Mouse (Mus musculus) stomach, embryonic 14.5 days (tissue): ENCODE results near the gene Prkaa2. TPM values are rescaled to one million over a fixed set of nuclear protein-coding genes. Genes with fewer than 3 reads are reported as not detected.

ENCODE experiments used
- ATAC-seq: fragments of 200-750 bp; cut with Nextera tagmentation; 2 replicates; pipeline ENCODE4 v1.8.0; 2017; ENCODE audit warnings: low read depth, moderate TSS enrichment; ENCODE audit not compliant: insufficient number of reproducible peaks, insufficient read depth, low FRiP score
- H3K27ac ChIP-seq: fragments of 300-500 bp; sonication (generic); 2 replicates; pipeline ENCODE4 v1.5.1; 2014; ENCODE audit warnings: mild to moderate bottlenecking, low read length, moderate library complexity, mixed read lengths
- H3K27me3 ChIP-seq: fragments of 300-500 bp; sonication (generic); 2 replicates; pipeline ENCODE4 v1.6.1; 2014; ENCODE audit warnings: low read length, control low read depth, mixed read lengths; ENCODE audit not compliant: control insufficient read depth, insufficient read depth
- H3K36me3 ChIP-seq: fragments of 300-500 bp; sonication (generic); 2 replicates; pipeline ENCODE4 v1.6.1; 2014; ENCODE audit warnings: mild to moderate bottlenecking, control low read depth, low read length, moderate library complexity, mixed read lengths; ENCODE audit not compliant: control insufficient read depth, insufficient read depth
- H3K4me1 ChIP-seq: fragments of 300-500 bp; sonication (generic); 2 replicates; pipeline ENCODE4 v1.6.1; 2014; ENCODE audit warnings: low read length, control low read depth, mixed read lengths; ENCODE audit not compliant: control insufficient read depth, insufficient read depth
- H3K4me2 ChIP-seq: fragments of 300-500 bp; sonication (generic); replicated peaks from 2 replicates; pipeline ENCODE4 v1.6.1; 2014; ENCODE audit warnings: low read depth, low read length, control low read depth
- H3K4me3 ChIP-seq: fragments of 300-500 bp; sonication (generic); 2 replicates; pipeline ENCODE4 v1.5.1; 2014; ENCODE audit warnings: low read depth, low read length, control low read depth
- H3K9ac ChIP-seq: fragments of 300-500 bp; sonication (generic); replicated peaks from 2 replicates; pipeline ENCODE4 v1.6.1; 2014; ENCODE audit warnings: low read depth, mild to moderate bottlenecking, control low read depth, low read length, moderate library complexity, mixed read lengths
- H3K9me3 ChIP-seq: fragments of 300-500 bp; sonication (generic); 2 replicates; pipeline ENCODE4 v1.6.1; 2016; ENCODE audit warnings: low read depth, low read length, control low read depth; ENCODE audit not compliant: control insufficient read depth
- WGBS: fragments of 180-500 bp; shearing (Covaris S2); extraction: QIAGEN DNeasy Blood & Tissue Kit; methylation state at CpG from one replicate; pipeline ENCODE4 v1.1.7; 2014; 5-methylcytosine and 5-hydroxymethylcytosine counted together
- polyA plus RNA-seq: library from polyadenylated mRNA; unstranded; fragments of >200 nt; fragmentation: Nextera tagmentation; extraction: Ambion mirVana; gene quantifications from 2 replicates; pipeline ENCODE4 v1.2.1, GENCODE M21; 2014

Prkaa2 gene
- polyA plus RNA-seq, 1 experiment from 2014 or later, result 1.8 TPM

DNA sequence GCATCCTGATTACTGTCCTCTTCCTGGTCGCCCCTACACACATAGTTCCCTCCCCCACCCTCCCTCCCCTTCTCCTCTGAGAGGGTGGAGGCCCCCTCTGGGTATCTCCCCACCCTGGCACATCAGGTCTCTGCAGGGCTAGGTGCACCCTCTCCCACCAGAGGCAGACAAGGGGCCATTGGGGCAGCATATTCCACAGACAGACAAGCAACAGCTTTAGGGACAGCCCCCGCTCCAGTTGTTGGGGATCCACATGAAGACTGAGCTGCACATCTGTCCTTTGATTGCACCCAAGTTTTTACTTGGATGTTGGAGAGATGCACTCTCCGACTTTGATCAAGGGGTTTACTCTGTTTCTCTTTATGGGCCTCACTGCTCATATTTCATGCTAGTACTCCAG lies 3.8 kb upstream of the Prkaa2 start:
- Histone ChIP-seq H3K27ac (no peak overlapping the region), H3K36me3 (no peaks in the 10 kb centered on the region), H3K9me3 (no peaks in the 10 kb centered on the region), H3K9ac (no peak overlapping the region), H3K4me3 (no peak overlapping the region), H3K4me1 (peaks cover 5% of the 10 kb centered on the region; the same call in 1 of the 2 replicates), H3K4me2 (no peak overlapping the region), H3K27me3 (peaks cover 3% of the 10 kb centered on the region; the same call in 1 of the 2 replicates)
- no peak for ATAC-seq
- 81% methylated on average over 3 of the region's 3 CpGs for WGBS

DNA sequence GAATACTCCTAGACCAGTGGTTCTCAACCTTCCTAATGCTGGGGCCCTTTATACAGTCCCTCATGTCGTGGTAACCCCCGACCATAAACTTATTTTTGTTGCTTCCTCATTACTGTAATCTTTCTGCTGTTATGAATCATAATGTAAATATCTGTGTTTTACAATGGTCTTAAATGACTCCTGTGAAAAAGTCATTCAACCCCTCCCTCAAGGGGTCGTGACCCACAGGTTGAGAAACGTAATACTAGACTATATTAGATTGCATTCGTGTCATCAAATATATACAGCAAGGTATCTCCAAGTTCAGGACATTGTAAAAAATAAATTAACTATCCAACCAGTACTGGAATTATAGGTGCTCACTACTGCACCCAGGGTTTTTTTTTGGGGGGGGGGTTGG lies 3.4 kb upstream of the Prkaa2 start:
- ATAC-seq, result no peak
- Histone ChIP-seq H3K9me3 (no peaks in the 10 kb centered on the region), H3K4me1 (peaks cover 5% of the 10 kb centered on the region; the same call in 1 of the 2 replicates), H3K4me3 (no peak overlapping the region), H3K36me3 (no peaks in the 10 kb centered on the region), H3K9ac (no peak overlapping the region), H3K4me2 (no peak overlapping the region), H3K27me3 (peaks cover 3% of the 10 kb centered on the region; the same call in 1 of the 2 replicates), H3K27ac (no peak overlapping the region)
- WGBS, result 71% methylated on average over 5 of the region's 5 CpGs

DNA sequence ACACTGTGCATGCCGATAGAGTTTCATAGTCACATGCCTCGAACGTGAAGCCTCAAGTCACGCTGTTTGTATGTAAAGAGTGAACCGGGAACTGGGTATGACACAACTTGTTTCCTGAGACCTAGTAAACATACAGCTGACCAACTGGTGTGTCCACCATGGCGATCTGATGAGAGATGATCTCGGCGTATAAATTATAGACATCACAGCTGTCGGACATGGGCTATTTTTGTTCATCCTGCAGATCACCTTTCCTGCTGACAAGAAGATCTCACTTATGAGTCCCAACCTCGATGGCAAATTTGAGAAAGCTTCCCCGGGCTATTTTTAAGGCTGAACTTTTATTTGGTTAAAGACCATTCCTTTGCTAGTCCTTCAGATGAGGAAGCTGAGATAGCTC lies 2.1 kb upstream of the Prkaa2 start:
- Histone ChIP-seq H3K9ac (no peak overlapping the region), H3K9me3 (no peaks in the 10 kb centered on the region), H3K4me1 (peaks cover 5% of the 10 kb centered on the region; the same call in 1 of the 2 replicates), H3K36me3 (no peaks in the 10 kb centered on the region), H3K27ac (no peak overlapping the region), H3K27me3 (peaks cover 6% of the 10 kb centered on the region; the same call in 1 of the 2 replicates), H3K4me2 (no peak overlapping the region), H3K4me3 (no peak overlapping the region)
- no peak for ATAC-seq
- WGBS, result 82% methylated on average over 11 of the region's 11 CpGs

DNA sequence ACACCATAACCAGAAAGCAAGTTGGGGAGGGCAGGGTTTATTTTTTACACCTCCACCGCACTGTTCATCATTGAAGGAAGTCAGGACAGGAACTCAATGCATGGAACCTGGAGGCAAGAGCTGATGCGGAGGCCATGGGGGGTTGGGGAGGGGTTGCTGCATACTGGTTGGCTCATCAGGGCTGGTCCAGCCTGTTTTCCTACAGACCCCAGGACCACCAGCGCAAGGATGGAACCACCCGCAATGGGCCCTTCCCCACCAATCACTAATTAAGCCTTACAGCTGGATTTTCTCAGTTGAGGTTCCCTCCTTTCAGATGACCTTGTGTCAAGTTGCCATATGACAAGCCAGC lies 970 bp upstream of the Prkaa2 start:
- H3K4me1 ChIP-seq, result peaks cover 5% of the 10 kb centered on the region; the same call in 1 of the 2 replicates
- no peaks in the 10 kb centered on the region for H3K9me3 ChIP-seq
- peaks cover 6% of the 10 kb centered on the region; the same call in 1 of the 2 replicates for H3K27me3 ChIP-seq
- peak overlapping the region; percentile 98; the same call in 1 of the 2 replicates for H3K4me2 ChIP-seq
- no peaks in the 10 kb centered on the region for H3K36me3 ChIP-seq
- ATAC-seq, result no peak
- peak overlapping the region; percentile 48; the same call in 1 of the 2 replicates for H3K9ac ChIP-seq
- no peak overlapping the region for H3K27ac ChIP-seq
- WGBS, result 64% methylated on average over 4 of the region's 4 CpGs
- peak overlapping the region; percentile 63; the same call in 1 of the 2 replicates for H3K4me3 ChIP-seq

DNA sequence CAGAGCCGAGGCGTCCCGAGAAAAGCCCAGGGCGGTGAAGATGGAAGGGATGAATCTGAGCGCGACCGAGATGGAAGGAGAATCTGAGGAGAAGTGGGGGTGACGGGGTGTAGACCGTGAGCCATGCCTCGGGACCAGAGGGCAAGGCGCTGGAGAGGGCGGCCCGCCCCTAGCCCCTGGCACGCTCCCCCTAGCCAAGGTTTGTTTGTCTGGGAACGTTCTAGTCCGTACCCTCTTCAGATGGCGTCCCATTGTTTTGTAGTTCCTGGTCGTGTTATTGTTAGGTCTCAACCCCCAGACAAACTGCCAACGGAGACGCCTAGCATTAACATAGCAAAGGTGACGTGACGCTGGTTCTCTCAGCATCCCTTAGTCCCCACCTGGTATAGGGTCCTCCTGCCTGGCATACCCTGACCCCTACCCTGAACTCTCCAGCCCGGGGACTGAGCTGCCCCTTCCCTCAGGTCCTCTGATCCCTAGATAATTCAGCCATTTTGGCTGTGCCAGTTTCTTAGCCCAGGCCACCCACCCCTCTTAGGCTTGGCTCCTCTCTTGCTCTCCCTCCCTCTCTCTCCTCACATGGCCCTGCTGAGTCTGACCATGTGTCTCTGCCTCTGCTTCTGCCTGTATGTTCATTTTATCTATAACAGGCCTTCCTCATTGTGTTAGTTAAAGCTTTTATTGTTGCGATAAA lies 447 bp upstream of the Prkaa2 start:
- Histone ChIP-seq H3K9ac (peak overlapping the region; percentile 48), H3K9me3 (no peaks in the 10 kb centered on the region), H3K36me3 (no peaks in the 10 kb centered on the region), H3K27ac (no peak overlapping the region), H3K4me3 (peak overlapping the region; percentile 63), H3K27me3 (peaks cover 6% of the 10 kb centered on the region; the same call in 1 of the 2 replicates), H3K4me1 (peaks cover 5% of the 10 kb centered on the region; the same call in 1 of the 2 replicates), H3K4me2 (peak overlapping the region; percentile 98)
- 3% methylated on average over 24 of the region's 24 CpGs for WGBS
- ATAC-seq, result peak; percentile 53; the same call in 1 of the 2 replicates

DNA sequence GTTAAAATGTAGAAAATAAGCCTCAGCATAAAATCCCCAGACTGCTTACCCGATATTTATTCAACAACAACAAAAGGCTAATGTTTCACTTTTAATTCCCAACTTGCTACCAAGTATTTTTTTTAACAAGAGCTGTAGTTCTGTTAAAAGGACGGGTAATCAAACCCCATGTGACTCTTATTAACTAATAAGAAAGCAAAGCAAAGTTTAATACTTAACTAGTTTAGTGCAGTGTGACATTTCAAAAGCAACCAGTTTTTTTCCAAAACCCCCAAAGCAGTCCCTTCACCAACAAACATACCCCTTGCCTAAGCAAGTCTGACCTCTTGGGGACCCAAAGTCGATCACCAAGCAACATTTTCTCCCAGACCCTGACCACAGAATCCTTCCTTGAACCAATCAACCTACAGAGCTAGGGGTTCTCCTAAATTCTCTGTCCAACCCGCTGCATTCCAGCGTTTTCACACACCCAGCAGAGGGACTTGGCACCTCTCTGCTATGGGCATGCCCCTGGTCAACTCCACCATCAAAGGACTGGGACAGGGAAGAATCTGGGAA lies 970 bp downstream of the Prkaa2 start:
- H3K4me2 ChIP-seq, result peak overlapping the region; percentile 98
- 28% methylated on average over 5 of the region's 5 CpGs for WGBS
- peaks cover 5% of the 10 kb centered on the region; the same call in 1 of the 2 replicates for H3K4me1 ChIP-seq
- ATAC-seq, result no peak
- H3K27me3 ChIP-seq, result peaks cover 6% of the 10 kb centered on the region; the same call in 1 of the 2 replicates
- no peaks in the 10 kb centered on the region for H3K9me3 ChIP-seq
- H3K4me3 ChIP-seq, result peak overlapping the region; percentile 63
- no peak overlapping the region for H3K9ac ChIP-seq
- H3K27ac ChIP-seq, result no peak overlapping the region
- no peaks in the 10 kb centered on the region for H3K36me3 ChIP-seq

DNA sequence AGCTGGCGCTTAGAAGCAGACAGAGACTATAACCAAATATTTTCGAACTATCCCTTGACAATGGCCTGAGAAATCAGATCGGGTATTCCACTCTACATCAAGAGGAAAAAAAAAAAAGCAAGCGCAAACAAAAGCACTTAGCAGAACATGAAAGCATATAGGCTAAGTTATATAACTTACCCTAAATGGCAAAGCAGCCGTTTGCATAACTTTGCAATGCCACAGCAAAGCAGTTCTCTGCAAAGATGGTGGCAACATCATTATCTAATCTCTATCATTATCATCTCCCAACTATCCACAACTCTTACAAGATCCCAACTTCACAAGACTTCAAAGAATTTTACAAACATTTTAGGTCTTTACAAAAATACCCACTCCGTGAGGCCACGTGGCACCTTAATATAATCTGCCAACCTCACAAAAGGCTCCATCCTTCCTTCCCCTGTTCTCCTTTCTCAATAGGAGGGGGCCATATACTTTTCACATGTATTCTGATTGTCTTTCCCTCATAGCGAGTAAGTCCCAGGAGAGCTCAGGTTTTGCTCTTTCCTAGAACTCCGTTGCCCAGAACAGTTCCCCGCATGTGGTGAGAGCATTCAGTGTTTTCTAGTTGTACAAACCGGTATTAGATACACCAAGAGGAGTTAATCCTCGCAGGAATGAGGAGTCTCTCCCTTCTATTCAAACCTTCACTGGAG lies 1.6 kb downstream of the Prkaa2 start:
- Histone ChIP-seq H3K4me3 (no peak overlapping the region), H3K9ac (no peak overlapping the region), H3K36me3 (no peaks in the 10 kb centered on the region), H3K27me3 (peaks cover 6% of the 10 kb centered on the region; the same call in 1 of the 2 replicates), H3K4me1 (peaks cover 5% of the 10 kb centered on the region; the same call in 1 of the 2 replicates), H3K27ac (no peak overlapping the region), H3K9me3 (no peaks in the 10 kb centered on the region), H3K4me2 (no peak overlapping the region)
- WGBS, result 62% methylated on average over 12 of the region's 12 CpGs
- no peak for ATAC-seq

DNA sequence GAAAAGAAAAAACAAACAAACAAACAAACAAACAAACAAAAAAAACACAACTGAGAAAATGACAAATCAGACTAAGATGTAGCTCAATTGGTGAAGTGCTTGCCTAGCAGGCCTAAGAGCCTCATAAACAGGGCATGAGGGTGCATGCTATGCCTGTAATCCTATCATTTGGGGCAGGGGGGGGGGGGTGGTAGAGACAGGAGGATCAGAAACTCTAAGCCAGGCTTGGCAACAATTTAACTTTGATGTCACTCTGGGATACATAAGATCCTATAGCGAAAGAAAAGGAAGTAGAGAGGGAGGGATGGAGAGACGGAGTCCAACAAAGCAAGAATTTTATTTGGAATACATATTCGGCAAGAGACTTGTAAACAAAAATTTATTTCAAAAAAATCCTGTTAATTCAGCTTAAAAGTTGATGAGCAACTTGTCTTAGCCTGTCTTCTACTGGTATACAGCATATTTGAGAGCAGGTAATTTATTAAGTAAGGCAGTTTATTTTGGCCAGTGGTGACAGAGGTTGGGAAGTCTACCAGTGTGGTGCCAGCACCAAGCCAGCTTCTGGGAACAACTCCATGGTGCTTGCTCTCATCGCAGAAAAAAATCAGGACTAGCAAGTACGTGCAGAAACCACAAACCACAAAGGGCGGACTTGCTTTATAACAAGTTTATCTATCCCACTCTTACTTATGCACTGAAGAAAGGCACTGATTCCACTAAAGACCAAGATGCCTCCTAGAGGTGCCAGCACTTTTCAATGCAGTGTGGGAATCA lies 5.4 kb downstream of the Prkaa2 start:
- ATAC-seq, result no peak
- 85% methylated on average over 6 of the region's 6 CpGs for WGBS
- Histone ChIP-seq H3K4me1 (no peaks in the 10 kb centered on the region), H3K9ac (no peak overlapping the region), H3K9me3 (no peaks in the 10 kb centered on the region), H3K27me3 (peaks cover 6% of the 10 kb centered on the region; the same call in 1 of the 2 replicates), H3K4me2 (no peak overlapping the region), H3K4me3 (no peak overlapping the region), H3K36me3 (no peaks in the 10 kb centered on the region), H3K27ac (no peak overlapping the region)
